Mouse (Mus musculus): ENCODE measurements at regions not wholly inside any gene's neighbourhood (a gene's known extent, or its start where the extent isn't known, plus 50 kb on each side); places are given as distances from the start of the nearest gene placed in this dataset.
"Not testable (repeated sequence)": the region's sequence is repeated elsewhere in the genome, so short reads cannot be mapped to it uniquely, and the experiment has no call there.

DNA sequence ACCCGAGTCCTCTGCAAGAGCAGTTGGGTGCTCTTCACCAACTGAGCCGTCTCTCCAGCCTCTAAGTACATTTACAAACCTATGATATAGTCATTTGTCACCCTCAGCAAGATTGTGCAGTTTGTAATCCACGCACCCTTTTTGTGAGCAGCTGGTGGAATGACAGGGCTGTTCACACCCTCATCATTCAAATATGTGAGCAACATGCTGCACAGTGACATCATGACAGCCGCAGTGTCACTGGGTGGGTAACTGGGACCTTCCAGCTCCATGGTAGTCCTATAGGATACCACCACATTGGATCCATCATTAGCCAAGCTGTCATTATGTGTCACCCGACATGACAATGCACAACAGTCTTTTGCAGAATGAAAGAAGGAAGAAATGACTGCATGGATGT lies 155.0 kb upstream of the Sulf2 start:
- no peak for DNase-seq

GRCm38 (mm10) chr2:166309882-166310281 lies 154.4 kb upstream of the Sulf2 start:
- DNase-seq = no peak

GRCm38 (mm10) chr2:166307551-166307950 lies 152.1 kb upstream of the Sulf2 start:
- DNase-seq = no peak

DNA sequence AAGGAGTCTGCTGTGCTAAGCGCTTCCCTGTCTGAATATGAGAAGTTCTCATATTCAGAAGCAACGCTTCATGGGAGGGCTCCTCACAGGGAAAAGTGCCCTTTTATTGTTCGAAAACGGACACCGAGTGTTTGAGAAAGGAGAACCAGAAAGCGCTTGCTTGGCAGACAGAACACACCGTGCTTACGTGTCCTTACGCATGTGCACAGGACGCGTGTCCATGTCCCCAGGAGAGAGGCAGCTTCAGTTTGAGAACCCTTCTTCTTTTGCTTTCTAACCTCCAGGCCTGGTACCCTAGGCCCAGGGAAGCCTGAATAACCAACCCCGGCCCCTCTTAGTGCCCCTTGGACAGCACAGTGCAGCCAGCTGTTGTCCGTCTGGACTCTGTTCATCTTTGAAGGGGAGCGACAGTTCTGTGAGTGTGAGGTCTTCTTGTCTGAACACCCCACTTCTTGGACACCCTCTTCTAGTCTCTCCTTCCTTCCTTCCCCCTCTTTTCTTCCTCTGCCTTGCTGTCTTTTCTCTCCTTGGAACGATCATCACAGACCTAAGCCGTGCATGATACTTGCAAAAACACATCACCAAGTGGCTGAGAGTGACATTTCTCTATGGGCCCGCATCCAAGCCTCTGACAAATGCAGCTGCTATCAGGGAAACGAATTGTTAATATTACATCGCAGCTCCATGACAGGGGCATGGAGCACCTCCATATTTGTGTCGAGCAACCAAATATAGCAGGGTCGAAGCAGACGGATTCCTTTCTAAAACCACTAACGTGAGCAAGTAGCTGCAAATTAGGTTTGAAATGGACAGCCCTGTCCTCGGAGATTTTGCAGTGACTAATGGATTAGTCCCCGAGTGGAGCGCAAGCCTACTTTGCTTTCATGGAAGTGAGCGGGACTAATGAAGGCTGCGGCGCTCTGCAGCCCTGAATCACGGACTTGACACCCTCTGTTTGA lies 149.9 kb upstream of the Sulf2 start:
- DNase-seq = no peak

GRCm38 (mm10) chr2:166303854-166304253 lies 148.4 kb upstream of the Sulf2 start:
- peak; percentile 51 to 53 for DNase-seq

DNA sequence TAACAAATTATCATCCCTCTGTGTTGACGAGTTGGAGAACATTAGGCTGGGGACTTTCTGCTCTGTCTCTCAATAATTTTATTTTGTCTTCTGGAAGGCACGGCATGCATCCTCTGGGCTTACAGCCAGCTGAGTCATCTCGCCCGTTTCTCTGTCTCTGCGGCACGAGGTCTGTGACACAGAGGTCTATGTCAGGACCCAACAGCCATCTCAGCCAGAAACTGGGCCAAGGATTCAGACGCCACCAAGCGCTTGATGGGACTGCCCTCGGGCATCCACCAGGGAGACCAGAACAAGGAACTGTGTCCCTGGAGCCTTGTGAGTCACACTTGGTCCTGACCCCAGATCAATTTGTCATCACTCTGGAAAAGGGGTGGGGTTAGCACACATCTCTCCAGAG lies 145.7 kb upstream of the Sulf2 start:
- peak; percentile 60 to 61 for DNase-seq

DNA sequence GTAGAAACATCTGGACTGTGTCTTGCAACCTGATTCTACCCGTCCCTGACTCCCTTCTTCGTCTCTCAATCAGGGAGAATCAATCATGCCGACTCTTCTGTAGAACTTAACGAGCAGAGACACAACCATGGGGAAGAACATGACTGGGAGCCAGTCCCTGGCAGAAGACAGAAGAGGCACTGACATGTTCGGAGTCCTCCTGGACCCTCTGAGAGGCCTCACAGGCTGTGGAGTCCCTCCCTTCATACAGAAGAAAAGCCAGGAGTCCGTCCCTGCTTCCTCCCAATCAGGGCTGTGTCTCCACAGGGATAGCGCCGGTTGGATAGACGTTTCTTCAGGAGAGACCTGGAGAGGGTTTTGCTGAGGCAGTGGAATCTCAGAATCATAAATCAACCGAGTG lies 139.2 kb upstream of the Sulf2 start:
- DNase-seq = no peak

DNA sequence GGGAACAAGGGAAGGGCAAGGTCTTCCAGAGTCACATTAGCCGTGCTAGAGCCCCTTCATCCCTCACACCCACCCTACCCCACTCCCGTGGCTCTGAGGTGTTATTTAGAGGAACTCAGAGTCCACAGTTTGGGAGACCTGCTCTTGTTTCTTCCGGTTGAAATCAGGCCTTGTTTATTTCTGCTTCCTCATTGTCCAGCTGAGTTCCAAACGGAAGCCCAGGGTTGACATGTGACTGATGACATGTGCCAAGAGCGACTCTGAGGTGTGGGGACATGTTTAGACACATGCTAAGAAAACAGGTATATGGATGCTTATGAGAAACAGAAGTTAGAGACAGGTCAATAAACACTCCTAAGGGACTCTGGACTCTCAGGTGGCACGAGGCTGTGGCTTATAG lies 137.5 kb upstream of the Sulf2 start:
- DNase-seq = no peak

- DNase-seq = no peak
These were observed 135.8 kb upstream of the Sulf2 start for GRCm38 (mm10) chr2:166291266-166291665.

DNA sequence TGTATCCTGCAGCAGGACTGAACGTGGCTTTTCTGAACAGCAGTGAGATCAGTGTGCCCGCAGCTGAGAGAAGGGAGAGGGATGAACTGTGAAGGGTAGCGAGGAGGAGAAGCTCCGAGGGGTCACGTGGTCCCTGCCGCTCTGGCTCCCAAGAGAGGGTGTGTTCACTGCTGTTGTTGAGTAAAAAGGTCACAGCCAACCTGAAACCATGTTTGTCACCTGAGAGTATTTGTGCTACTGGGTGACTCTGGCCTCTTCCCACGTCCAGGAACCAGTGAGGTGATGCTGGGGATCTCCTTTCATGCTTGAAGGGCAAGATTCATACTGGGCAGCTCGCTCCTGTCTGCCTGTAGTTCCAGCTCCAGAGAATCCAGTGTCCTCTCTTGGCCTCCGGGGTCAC lies 135.4 kb upstream of the Sulf2 start:
- no peak for DNase-seq

DNA sequence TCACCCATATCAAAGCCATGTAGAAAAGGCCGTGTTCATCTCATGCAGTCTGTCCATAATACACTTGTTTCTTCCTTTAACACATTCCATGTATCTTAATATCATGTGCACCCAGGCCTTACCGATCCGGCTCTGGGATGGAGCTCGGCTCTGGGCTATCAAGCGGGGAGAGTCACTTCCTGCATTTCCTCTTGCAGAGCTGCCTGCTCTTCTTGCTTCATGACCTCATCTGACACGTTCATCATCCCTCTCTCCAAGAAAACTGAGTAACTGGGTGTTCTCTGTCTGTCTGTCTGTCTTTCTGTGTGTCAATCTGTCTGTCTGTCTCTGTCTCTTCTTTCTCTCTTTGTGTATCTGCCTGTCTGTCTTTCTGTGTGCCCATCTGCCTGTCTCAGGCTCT lies 133.7 kb upstream of the Sulf2 start:
- DNase-seq = no peak

- not testable (repeated sequence) for DNase-seq
These were observed 125.7 kb upstream of the Sulf2 start for GRCm38 (mm10) chr2:166281137-166281536.

DNA sequence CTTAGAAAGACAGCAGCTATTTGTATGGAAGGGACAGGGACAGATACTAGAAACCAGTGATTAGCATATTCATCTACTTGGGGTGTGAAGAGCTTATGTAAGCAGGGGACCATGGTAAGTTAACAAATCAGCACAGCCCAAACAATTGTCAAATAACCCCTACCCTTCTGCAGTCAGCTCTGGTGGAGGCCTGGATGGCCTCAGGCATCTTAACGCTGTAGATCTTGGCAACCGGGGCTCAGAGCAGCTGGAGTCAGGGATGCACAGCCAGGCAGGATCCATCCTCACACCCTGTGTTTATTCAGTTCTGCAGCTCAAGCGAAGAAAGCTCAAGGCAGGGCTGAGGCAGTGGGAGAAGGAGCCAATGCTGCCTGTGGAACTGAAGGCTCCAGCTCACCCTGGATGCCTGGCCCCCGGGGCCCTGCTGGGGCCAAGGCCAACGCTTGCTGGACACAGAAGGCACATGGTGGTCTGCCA lies 125.2 kb upstream of the Sulf2 start:
- DNase-seq = peak; percentile 19 to 54

DNA sequence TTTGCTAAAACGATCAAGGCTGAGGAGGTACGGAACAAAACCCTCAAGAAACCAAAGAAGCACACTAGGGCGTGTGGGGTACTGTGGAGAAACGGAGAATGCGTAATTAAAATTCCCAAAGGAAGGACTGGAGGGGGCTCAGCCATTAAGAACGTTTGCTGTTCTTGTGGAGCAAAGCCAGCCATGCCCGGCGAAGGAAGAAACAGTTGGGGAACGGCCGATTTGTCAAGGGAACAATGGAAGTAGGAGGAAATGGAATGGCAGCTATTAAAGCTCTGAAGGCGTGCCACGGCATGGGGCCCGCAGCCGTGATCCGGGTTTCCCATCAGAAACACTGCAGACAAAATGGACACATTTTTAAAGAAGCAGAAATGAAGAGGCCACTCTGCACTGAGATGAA lies 124.2 kb upstream of the Sulf2 start:
- no peak for DNase-seq

- no peak for DNase-seq
These were observed 119.9 kb upstream of the Sulf2 start for GRCm38 (mm10) chr2:166275398-166275797.

GRCm38 (mm10) chr2:166274016-166274346 lies 118.5 kb upstream of the Sulf2 start:
- no peak for DNase-seq

GRCm38 (mm10) chr2:166273312-166274015 lies 118.0 kb upstream of the Sulf2 start:
- DNase-seq = no peak

DNA sequence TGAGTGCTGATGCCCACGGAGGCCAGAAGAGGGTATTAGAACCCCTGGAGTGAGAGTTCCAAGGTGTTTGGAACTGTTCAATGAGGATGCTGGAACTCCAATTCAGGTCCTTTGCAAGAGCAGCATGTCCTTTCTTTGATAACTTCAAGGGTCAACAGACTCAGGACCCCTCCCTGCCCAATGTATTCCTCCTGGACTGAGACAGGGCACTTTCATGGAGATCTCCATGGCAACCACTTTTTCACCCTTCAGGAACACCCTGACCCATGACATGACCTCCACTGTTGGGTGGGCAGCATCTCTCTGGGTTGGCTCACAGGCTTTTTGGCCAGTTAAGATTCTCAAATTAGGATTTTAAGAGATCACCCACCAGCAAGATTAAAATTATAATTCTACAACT lies 117.4 kb upstream of the Sulf2 start:
- no peak for DNase-seq

- DNase-seq = no peak
These were observed 116.7 kb upstream of the Sulf2 start for GRCm38 (mm10) chr2:166272190-166272543.

GRCm38 (mm10) chr2:166271373-166272189 lies 116.1 kb upstream of the Sulf2 start:
- no peak for DNase-seq

- DNase-seq = no peak
These were observed 114.5 kb upstream of the Sulf2 start for GRCm38 (mm10) chr2:166270007-166270406.

- DNase-seq = no peak
These were observed 111.5 kb upstream of the Sulf2 start for GRCm38 (mm10) chr2:166266915-166267314.

DNA sequence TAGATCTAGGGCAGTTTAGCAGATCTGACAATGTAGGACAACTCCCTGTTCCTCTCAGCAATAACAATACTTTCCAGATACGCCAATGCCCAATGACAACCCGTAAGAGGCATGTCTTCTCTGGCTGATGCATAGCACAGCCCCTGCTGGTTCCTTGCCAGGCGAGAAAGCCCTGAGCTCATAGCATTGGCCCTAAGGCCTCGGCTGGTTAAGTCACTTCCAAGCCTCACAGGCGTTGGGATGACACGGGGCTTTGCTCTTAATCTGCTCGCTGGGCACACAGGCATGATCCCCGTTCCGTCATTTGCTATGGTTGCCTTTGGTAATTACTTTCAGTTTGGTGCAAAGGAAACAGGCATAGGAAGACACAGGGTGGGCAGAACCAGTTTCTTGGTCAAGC lies 111.0 kb upstream of the Sulf2 start:
- DNase-seq = no peak

Measured in cerebellum, postnatal 14 days (tissue).